Mouse (Mus musculus) splenic B cell, adult 2 months (primary cell): ENCODE results near the gene Polr2c.

Experiments used
- DNase-seq: peaks from one replicate; pipeline ENCODE4 v3.0.0-alpha.2; 2011; ENCODE audit warnings: low read depth, low spot score
- H3K27me3 ChIP-seq: 2 replicates; pipeline ENCODE4 v1.6.1; 2012; ENCODE audit warnings: mild to moderate bottlenecking, low read length, moderate library complexity, mixed read lengths; ENCODE audit not compliant: control insufficient read depth, poor library complexity, insufficient read depth, severe bottlenecking
- H3K36me3 ChIP-seq: 2 replicates; pipeline ENCODE4 v1.6.1; 2012; ENCODE audit warnings: mild to moderate bottlenecking, low read length, moderate library complexity, mixed read lengths; ENCODE audit not compliant: control insufficient read depth, poor library complexity, insufficient read depth, severe bottlenecking

Polr2c gene

DNA sequence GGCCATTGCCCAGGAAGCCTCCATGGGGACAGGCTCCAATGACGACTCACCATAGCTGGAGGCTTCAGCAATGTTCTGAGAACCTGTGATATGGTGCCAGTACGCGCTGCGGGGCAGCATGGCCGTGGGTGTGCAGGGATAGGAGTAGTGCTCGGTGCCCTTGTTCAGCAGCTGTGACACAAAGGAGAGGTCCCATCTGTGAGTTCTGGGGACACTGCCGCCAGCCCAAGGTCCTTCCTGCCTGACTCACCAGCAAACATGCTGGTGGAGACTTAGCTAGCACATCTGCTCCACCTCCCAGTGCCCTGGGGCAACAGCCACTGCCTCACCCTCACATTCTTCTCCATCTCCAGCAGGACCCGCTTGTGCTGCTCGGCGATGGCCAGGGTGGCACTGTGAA is 8.0 kb downstream of the Polr2c start:
- H3K36me3 ChIP-seq, result peaks cover 5% of the 10 kb centered on the region; the same call in 1 of the 2 replicates
- no peak for DNase-seq
- H3K27me3 ChIP-seq, result no peaks in the 10 kb centered on the region

DNA sequence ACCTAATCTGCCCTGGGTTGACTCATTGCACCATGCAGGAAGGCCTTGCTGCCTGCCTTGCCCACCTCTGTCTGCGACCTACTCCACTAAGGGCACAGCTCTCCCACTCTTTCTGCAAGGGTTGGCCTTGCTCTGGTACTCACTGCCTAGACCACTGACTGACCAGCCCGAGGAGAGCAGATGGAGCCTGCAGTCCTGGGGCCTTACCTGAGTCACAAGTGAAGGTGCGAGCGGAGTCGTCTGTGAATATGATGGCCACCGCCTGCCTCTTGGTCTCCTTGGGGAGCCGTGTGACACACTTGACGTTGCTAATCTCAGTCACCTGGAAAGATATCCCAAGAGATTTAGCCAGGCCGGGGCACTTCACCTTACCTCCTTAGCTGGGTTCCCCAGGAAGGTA is 9.7 kb downstream of the Polr2c start:
- peaks cover 5% of the 10 kb centered on the region; the same call in 1 of the 2 replicates for H3K36me3 ChIP-seq
- no peaks in the 10 kb centered on the region for H3K27me3 ChIP-seq
- no peak for DNase-seq

DNA sequence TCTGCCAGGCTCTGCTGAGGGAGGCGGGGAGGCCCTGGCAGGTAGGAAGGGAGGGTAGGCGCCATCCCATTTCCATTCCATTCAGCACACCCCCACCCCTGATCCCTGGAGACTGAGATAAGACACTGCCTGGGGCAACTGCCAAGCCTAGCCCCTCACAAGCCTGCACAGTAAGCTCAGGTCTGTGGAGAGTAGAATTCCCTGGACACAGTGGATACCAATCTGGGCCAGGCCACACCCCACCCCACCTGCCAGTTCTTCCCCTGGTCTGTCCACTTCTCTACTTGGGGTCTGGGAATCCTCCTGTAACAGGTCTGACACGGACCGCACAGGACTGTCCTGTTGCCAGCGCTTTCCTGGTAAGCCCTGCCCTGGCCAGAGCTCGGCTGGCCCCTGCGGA is 11.9 kb downstream of the Polr2c start:
- H3K36me3 ChIP-seq, result 0 out of 2 replicates have a peak, but pooled peaks cover 2% of the 10 kb centered on the region
- no peak for DNase-seq
- no peaks in the 10 kb centered on the region for H3K27me3 ChIP-seq

DNA sequence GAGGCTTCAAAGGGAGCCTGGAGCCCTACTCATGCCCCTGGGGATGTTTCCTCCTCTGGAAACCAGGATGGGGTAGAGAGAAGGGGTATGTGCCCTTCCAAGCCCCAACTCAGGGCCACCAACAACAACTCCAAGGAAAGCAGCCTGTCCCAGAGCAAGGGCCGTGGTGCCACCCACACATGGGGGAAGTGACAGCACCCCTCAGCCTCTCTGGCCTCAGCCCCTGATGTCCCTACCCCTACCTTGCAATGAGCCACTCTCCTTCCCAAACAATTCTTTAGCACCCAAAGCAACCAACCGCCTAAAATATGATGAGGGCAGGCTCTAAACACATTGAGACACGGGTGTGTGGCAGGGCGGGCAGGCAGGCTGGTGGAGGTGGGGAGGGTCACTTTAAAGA is 12.8 kb downstream of the Polr2c start:
- no peaks in the 10 kb centered on the region for H3K27me3 ChIP-seq
- DNase-seq, result no peak
- H3K36me3 ChIP-seq, result no peaks in the 10 kb centered on the region

DNA sequence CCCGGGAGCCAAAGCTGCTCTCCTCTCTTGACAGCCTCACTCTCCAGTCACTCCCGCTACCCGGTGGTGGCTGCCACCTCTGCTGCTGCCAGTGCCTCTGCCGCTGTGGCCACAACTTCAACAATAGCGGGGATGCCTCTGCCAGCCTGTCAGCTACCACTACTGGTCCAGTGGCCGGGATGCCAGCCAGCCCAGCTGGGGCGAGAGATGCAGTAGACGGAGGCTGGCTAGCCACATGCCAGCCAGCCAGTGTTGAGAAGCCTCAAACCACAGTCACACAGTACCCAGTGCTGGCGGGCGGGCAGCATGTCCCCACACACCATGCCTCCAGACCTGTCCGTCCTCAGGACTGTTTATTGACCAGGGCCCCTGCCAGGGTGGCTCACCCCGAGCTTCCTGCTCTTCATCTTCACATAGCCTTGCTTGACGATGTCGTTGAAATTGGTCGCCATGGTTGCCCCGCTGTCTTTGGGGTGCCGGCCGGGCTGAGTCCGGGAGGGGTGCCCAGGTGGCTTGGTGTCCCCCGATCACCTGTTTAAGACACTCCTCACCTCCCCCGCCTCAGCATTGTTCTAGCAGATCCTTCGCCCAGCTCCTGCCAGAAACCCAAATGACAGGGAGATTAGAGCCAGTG is 13.3 kb downstream of the Polr2c start:
- H3K27me3 ChIP-seq, result no peaks in the 10 kb centered on the region
- H3K36me3 ChIP-seq, result no peaks in the 10 kb centered on the region
- no peak for DNase-seq

DNA sequence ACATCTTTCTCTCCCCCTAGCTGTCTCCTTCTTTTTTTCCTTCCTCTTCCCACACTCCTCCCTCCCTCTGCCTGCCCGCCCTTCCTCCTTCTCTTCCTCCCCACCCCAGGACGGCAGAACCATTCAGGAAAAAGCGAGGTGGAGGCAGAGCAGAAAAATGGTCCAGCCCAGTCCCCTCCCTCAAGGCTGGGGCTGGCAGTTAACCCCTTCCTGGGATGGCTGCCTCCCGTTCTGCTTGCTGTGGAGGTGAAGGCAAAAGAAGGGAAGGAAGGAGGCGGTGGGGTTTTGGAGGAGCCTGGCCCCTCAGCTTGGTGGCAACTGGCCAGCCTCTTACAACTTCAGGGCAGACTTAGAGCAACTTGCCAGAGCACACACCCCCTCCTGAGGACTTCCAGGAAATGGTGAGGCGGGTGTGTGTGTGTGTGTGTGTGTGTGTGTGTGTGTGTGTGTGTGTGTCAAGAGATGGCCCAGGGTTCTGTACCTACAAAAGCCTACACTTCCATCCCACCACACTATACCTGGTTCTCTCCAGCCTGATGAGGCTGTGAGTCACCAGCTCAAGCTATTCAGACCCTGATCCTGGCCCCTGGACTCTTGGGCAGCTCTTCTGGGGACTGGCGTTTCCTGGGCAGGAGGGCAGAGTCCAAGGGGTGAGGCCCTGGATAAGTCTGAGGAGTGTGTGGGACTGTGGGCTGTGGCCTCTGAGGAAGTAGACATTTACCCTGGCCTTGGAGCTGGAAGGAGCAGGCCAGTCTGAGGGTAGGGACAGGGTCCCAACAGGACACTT is 14.1 kb downstream of the Polr2c start:
- Histone ChIP-seq H3K36me3 (no peaks in the 10 kb centered on the region), H3K27me3 (no peaks in the 10 kb centered on the region)
- no peak for DNase-seq

DNA sequence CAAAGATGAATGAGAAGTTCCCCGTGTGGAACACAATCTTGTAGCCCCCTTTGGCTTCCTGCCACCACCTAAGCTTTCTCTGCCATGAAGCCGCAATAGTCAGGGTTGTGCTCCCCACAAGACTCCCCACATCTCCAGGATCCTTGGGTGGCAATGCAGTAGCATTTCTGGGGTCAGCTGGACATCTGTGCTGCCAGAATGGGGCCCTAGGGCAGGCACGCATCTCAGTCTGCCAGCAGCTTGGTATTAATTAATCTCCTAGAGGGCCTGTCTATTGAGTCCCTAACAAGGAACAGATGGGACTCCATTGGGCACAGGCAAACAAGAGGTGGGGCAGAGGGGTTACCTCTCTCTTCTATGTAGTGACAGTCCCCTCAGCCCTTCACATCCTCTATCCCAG is 14.9 kb downstream of the Polr2c start:
- no peak for DNase-seq
- Histone ChIP-seq H3K27me3 (no peaks in the 10 kb centered on the region), H3K36me3 (no peaks in the 10 kb centered on the region)

DNA sequence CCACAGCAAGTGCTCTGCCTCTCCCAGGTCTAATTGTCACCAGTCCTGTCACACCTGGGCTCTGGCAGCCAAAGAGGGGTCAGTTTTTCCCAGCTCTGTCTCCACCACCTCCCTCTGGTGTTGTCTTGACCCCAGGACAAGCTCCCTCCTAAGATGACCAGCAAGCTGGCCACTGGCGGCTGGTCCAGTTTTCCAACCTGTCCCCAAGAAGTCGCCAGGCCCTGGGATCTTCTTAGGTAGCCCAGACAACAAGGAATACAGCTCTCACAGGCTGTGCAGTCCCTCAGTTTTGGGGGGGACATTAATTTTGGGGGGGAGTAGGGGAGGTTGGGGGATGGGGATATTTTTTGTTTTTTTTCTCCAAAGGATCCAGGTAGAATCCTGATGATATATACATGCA is 15.3 kb downstream of the Polr2c start:
- Histone ChIP-seq H3K36me3 (no peaks in the 10 kb centered on the region), H3K27me3 (no peaks in the 10 kb centered on the region)
- DNase-seq, result no peak

DNA sequence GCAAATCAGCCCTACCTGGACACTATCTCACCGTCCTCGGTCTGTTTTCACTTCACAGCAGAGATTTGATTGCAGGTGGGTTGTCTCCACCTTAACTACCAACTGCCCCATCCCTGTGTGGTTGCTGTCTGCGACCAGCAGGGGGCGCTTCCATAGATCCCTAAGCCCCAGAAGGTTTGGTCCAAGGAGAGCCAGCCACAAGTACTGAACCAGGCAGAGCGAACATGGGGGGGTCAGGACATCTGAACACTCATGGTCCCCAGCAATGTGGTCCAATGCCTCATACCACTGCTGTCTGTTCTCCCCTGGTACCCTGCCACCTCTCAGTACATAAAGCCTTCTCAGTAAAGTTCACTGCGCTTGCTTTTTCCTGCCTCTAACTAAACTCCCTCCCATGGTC is 17.1 kb downstream of the Polr2c start:
- DNase-seq, result peak; percentile 82
- Histone ChIP-seq H3K27me3 (no peaks in the 10 kb centered on the region), H3K36me3 (no peaks in the 10 kb centered on the region)

DNA sequence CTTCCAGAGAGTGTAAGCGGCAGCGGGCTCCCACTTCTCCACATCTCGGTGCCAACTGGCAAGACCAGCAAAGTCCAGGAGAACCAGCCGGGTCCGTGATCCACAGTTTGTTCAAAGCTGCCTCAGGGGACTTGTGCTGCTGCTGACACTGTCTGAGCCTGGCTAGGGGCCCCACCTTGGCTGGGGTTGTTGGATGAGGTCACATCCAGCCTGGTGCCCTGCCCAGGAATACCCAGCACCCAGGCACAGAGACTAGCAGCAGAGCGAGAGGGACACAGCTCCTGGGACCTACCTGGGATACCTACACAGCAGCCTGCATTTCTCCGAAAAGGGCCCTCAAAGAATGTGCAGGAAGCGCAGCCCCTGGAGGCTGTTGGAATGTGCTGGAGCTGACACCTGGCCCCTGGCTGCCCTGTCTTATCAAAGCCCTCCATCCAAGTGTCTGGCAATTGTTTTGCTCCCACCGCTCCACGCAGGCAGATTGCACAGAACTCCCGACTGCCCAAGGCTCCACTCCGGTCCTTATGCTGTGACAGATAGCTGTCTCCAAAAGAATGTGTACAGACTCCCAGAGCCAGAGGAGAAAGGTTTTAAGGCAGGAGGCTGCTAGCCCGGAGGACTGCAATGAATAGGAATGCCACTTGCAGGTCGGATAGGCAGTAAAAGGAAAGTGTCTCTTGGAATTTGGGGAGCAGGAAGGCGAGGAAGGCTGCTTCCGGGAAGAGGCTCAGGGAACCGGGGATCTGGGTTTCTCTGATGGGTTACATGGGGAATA is 18.0 kb downstream of the Polr2c start:
- no peaks in the 10 kb centered on the region for H3K27me3 ChIP-seq
- DNase-seq, result no peak
- no peaks in the 10 kb centered on the region for H3K36me3 ChIP-seq

DNA sequence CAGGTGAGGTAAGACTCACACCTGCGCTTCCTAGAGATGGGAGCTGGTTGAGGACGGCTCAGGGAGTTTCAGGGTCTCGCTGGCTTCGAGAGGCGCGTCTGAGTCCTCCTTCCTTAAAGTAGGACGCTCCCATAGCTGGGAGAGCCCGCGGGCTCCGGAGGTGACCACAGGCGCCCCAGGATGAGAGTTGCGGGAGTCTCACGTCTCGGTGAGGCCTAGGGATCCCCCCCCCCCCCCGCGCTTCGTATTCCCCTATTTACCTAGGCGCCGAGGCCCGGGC is 18.6 kb downstream of the Polr2c start:
- Histone ChIP-seq H3K27me3 (no peaks in the 10 kb centered on the region), H3K36me3 (no peaks in the 10 kb centered on the region)
- DNase-seq, result peak; percentile 9

DNA sequence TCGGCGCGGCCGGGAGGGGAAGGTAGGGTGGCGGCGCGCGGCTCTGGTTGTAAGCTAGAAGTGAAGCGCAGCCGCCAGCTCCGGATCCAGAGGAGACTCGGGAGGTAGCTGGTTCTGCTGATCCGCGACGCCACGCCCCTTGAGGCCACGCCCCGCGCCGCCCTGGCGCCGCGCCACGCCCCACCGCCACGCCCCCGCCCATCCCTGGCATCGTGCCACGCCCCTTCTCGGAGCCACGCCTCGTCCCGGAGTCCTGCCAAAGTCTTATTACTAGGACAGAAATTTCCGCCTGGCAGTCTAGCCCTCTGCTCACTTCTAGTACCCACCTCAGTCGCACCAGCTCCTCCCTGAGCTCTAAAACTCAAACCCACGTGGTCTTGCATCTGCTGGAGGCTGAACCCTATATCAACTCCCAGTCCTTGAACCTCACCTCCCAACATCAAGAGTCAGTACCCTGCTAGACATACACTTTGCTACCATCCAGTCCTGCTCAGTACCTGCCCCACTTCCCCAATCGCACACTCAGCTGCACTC is 19.0 kb downstream of the Polr2c start, which contains the start of gene Dok4:
Dok4 (minus strand) TSS at position 134 of the 534 bp plus-strand sequence.
- no peaks in the 10 kb centered on the region for H3K27me3 ChIP-seq
- DNase-seq, result peak; percentile 85
- no peaks in the 10 kb centered on the region for H3K36me3 ChIP-seq

DNA sequence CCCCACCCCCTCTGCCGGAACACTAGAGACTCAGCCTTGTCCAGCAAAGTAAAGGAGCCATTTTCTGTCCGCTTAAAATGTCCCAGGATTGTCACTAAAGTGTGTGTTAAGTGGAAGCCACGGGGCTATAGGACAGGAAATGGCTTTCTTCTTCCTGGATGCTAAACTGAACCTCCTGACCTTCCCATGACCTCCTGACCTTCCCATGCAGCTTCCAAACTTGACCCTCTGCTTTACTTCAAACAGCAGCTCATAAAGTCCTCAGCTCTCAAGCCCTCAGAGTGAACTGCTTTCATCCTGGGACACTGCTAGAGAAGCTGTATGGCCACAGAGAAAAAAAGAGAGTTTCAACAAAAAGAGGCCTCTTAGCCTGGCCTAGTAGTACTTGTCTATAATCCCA is 19.6 kb downstream of the Polr2c start:
- no peaks in the 10 kb centered on the region for H3K27me3 ChIP-seq
- DNase-seq, result peak; percentile 12
- H3K36me3 ChIP-seq, result no peaks in the 10 kb centered on the region

DNA sequence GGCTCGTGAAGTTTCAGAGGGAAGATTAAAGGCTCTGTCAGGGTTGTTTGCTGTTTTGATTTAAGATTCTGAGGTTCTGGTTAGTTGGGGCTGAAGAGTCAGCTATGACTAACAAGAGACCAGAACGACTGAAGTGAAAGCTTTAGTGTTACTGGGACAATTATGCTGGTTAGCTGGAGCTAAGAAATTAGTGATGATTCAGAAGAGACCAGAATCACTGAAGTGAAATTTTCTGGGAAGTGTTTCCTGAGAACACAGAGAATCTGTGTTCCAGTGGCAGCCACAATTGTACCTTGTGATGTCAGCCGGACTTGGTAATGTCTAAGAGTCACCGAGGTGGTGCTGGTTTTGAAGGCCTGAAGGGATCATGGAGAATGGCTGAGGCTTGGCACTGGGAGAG is 23.5 kb downstream of the Polr2c start:
- no peaks in the 10 kb centered on the region for H3K27me3 ChIP-seq
- no peaks in the 10 kb centered on the region for H3K36me3 ChIP-seq
- no peak for DNase-seq
